Mouse (Mus musculus): Measurements from ENCODE around the gene Brd7.

DNA sequence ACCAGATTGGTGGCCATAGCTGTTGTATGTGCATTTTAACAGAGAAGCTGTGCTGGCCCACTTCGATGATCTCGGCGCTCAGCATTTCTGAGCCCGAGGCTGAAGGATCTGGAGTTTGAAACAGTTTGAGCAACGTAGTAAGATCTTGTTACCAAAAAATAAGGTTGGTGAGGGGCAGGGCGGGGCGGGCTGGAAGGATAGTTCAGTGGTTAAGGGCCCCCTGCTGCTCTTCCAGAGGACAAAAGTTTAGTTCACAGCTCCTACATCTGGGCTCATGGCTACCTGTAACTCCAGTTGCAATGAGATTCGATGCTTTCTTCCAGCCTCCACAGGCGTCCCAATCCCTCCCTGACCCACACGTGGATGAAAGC, 63.3 kb downstream of the Brd7 start:
- TF ChIP-seq CTCF (IDR thresholded peaks at IDR 0.05; ENCODE audit: control insufficient read depth, insufficient read depth, insufficient replicate concordance, low read depth, low read length) (no peak), POLR2A (IDR thresholded peaks at IDR 0.05; ENCODE audit: control insufficient read depth, low read depth, low read length) (no peak)
